Mouse (Mus musculus): ENCODE data around the gene Dnm3.

DNA sequence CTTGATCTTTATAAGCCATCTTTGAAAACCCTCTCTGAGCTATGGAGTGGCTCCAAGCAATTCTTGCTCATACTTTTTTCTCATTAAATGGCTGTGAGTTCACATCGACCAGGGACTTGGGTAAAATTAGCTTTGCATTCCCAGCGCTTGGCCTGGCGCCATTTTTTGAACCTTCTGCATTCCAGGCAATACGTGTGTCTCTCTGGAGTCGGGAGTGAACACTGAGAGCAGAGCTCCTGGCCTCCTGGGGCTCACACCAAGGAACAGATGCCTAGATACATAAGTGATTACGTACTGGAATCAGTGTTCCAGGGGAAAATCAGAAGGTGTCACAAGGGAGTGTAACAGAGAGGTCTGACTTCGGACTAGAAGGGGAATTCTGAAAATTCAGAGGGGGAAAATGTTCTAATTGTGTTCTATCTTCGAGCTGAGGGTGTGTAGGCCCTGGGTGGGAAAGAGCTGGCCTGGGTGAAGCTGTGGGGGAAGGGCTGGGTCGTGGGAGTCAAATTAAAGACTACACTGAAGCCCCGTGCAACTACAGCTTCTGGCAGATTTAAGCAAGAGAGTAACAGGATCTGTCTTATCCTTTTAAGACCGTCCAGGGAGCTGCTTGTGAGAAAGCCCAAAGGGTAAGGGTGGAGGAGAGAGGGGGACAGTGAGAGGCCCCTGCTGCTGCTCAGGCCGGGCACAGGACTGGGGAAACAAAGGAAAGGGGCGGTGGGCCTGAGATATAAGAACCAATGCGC lies 293.7 kb downstream of the Dnm3 start:
- TF ChIP-seq CTCF (IDR thresholded peaks at IDR 0.05; ENCODE audit: extremely low read depth, insufficient read length, insufficient replicate concordance, low read depth, low read length) (no peak), POLR2A (IDR thresholded peaks at IDR 0.05; ENCODE audit: low read depth, low read length) (no peak)

Measured in small intestine, adult 2 months (tissue).